Mouse (Mus musculus) hindbrain, embryonic 16.5 days (tissue): ENCODE measurements around the gene Nav2. TPM values are rescaled to one million over a fixed set of nuclear protein-coding genes. Genes with fewer than 3 reads are reported as not detected.

Experiments used
- ATAC-seq: fragments of 200-750 bp; cut with Nextera tagmentation; 2 replicates; pipeline ENCODE4 v1.8.0; 2017; ENCODE audit warnings: moderate TSS enrichment, moderate library complexity
- H3K27ac ChIP-seq: fragments of 300-500 bp; sonication (generic); 2 replicates; pipeline ENCODE4 v1.5.1; 2014; ENCODE audit warnings: low read depth, mild to moderate bottlenecking, control low read depth, low read length, moderate library complexity
- H3K27me3 ChIP-seq: fragments of 300-500 bp; sonication (generic); replicated peaks from 2 replicates; pipeline ENCODE4 v1.6.1; 2014; ENCODE audit warnings: low read length; ENCODE audit not compliant: control insufficient read depth, insufficient read depth
- H3K36me3 ChIP-seq: fragments of 300-500 bp; sonication (generic); 2 replicates; pipeline ENCODE4 v1.6.1; 2014; ENCODE audit warnings: mild to moderate bottlenecking, low read length, moderate library complexity, mixed read lengths; ENCODE audit not compliant: control insufficient read depth, insufficient read depth
- H3K4me1 ChIP-seq: fragments of 300-500 bp; sonication (generic); 2 replicates; pipeline ENCODE4 v1.6.1; 2014; ENCODE audit warnings: low read depth, low read length; ENCODE audit not compliant: control insufficient read depth, insufficient read depth
- H3K4me2 ChIP-seq: fragments of 300-500 bp; sonication (generic); 2 replicates; pipeline ENCODE4 v1.6.1; 2014; ENCODE audit warnings: mild to moderate bottlenecking, low read length, control low read depth, moderate library complexity
- H3K4me3 ChIP-seq: fragments of 300-500 bp; sonication (generic); 2 replicates; pipeline ENCODE4 v1.5.1; 2014; ENCODE audit warnings: mild to moderate bottlenecking, low read length, control low read depth, moderate library complexity
- H3K9ac ChIP-seq: fragments of 300-500 bp; sonication (generic); 2 replicates; pipeline ENCODE4 v1.6.1; 2014; ENCODE audit warnings: low read depth, mild to moderate bottlenecking, control low read depth, low read length, moderate library complexity
- H3K9me3 ChIP-seq: fragments of 300-500 bp; sonication (generic); 2 replicates; pipeline ENCODE4 v1.6.1; 2014; ENCODE audit warnings: mild to moderate bottlenecking, low read length, moderate library complexity; ENCODE audit not compliant: control insufficient read depth
- WGBS: fragments of 180-500 bp; shearing (Covaris S2); extraction: QIAGEN DNeasy Blood & Tissue Kit; methylation state at CpG from one replicate; pipeline ENCODE4 v1.1.7; 2014; 5-methylcytosine and 5-hydroxymethylcytosine counted together
- polyA plus RNA-seq: library from polyadenylated mRNA; unstranded; fragments of >200 nt; fragmentation: Nextera tagmentation; extraction: Ambion mirVana; gene quantifications from 2 replicates; pipeline ENCODE4 v1.2.1, GENCODE M21; 2015

Nav2 gene
- polyA plus RNA-seq, 1 experiment from 2014 or later = 27.9 TPM

GRCm38 (mm10) chr7:49210721-49211120, 302.2 kb downstream of the Nav2 start:
- ATAC-seq = no peak
- 89% methylated on average over 8 of the region's 8 CpGs for WGBS
- Histone ChIP-seq H3K9me3 (no peaks in the 10 kb centered on the region), H3K4me1 (peaks cover 4% of the 10 kb centered on the region; the same call in 1 of the 2 replicates), H3K4me2 (no peak overlapping the region), H3K27ac (no peak overlapping the region), H3K4me3 (no peak overlapping the region), H3K9ac (no peak overlapping the region), H3K27me3 (no peaks in the 10 kb centered on the region), H3K36me3 (no peaks in the 10 kb centered on the region)

DNA sequence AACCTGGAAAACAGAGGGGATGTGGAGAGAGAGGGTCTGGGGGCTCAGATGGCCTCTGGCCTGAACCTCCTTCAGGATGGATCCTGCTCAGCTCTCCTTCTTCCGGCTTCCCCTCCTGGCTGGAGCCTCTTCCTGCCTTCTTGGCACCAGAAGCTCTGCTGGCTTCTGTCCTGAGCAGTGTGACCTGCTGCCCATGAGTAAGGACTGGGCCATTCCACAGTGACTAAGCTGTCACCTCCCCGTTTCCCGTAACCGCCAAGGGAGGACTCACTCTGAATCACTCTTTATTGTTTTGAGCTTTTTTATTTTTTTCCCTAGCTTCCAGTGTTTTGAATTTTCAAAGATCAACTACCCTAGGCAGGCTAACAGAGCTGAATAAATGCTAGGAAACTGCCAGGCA, 304.5 kb downstream of the Nav2 start:
- no peak overlapping the region for H3K4me2 ChIP-seq
- H3K36me3 ChIP-seq = no peaks in the 10 kb centered on the region
- WGBS = 68% methylated on average over 4 of the region's 4 CpGs
- H3K4me1 ChIP-seq = peaks cover 4% of the 10 kb centered on the region; the same call in 1 of the 2 replicates
- H3K27ac ChIP-seq = no peak overlapping the region
- H3K4me3 ChIP-seq = no peak overlapping the region
- no peak for ATAC-seq
- no peak overlapping the region for H3K9ac ChIP-seq
- no peaks in the 10 kb centered on the region for H3K27me3 ChIP-seq
- H3K9me3 ChIP-seq = no peaks in the 10 kb centered on the region

DNA sequence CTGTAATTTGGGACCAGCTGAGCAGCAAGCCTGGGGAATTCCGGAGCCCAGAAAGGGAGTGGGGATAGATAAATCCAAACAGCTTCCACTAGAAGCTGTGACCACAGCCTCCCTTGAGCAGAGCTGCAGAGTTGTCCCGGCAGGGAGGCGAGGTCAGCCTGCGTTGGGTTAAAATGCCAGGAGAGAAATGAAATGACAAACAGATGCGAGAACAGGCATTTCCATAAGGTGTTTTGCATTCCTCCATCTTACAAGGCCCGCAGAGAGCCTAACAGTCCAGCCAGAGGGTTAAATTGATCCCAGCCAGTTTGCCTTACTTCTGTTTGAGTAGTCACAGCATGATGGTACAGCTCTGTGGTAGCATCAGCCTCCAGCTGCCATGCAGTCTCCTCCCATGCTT, 309.3 kb downstream of the Nav2 start:
- ATAC-seq = no peak
- Histone ChIP-seq H3K27ac (no peak overlapping the region), H3K4me3 (no peak overlapping the region), H3K36me3 (no peaks in the 10 kb centered on the region), H3K27me3 (no peaks in the 10 kb centered on the region), H3K9me3 (no peaks in the 10 kb centered on the region), H3K4me2 (no peak overlapping the region), H3K4me1 (0 out of 2 replicates have a peak, but pooled peaks cover 2% of the 10 kb centered on the region), H3K9ac (no peak overlapping the region)
- WGBS = 74% methylated on average over 6 of the region's 6 CpGs

DNA sequence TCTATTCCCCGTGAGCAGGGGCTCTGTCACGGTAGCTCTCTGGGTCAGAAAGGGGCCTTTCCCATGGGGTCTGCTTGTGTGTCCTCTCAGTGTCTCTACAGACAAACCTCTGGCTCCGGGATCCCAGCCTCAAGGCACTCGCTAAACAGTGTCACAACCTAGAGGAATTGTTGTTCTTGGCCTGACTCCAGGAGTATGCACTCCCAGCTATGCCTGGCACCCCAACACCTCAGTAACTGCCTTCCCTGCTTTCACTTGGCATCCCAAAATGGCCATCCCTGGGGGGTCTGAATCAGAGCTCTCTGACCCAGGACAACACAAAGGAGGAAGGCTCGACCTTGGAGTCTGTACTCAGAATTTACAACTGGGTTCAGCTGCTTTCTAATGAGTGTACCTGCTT, 317.2 kb downstream of the Nav2 start:
- no peak overlapping the region for H3K4me2 ChIP-seq
- no peak overlapping the region for H3K4me3 ChIP-seq
- WGBS = 74% methylated on average over 5 of the region's 5 CpGs
- no peaks in the 10 kb centered on the region for H3K27me3 ChIP-seq
- H3K9me3 ChIP-seq = no peaks in the 10 kb centered on the region
- no peak overlapping the region for H3K27ac ChIP-seq
- ATAC-seq = no peak
- no peaks in the 10 kb centered on the region for H3K4me1 ChIP-seq
- H3K36me3 ChIP-seq = no peaks in the 10 kb centered on the region
- no peak overlapping the region for H3K9ac ChIP-seq

DNA sequence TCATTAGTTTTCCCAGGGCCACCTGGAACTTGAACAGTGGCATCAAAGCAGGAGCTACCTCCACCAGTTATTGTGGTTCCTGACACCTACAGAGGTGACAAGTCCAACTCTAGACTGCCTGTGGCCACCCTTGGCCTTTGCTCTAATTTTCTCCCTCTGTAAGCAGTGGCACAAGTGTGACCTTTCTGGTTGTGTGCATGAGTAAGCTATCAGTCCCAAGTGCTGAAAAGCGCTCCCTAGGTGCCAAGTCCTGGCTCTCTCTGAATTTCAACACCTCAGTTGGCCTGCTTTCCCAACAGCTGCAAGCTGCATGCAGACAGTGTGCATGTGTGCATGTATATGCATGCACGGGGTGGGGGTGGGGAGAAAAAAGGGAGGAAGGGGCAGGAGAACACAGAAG, 324.5 kb downstream of the Nav2 start:
- no peaks in the 10 kb centered on the region for H3K9me3 ChIP-seq
- 88% methylated on average over 2 of the region's 2 CpGs for WGBS
- no peak overlapping the region for H3K27ac ChIP-seq

GRCm38 (mm10) chr7:49234288-49234687, 325.8 kb downstream of the Nav2 start:
- H3K9me3 ChIP-seq = no peaks in the 10 kb centered on the region

More for the DNA sequence above, 324.5 kb downstream of the Nav2 start:
- Histone ChIP-seq H3K4me3 (no peak overlapping the region), H3K4me1 (no peaks in the 10 kb centered on the region; the same call in 1 of the 2 replicates), H3K4me2 (no peak overlapping the region), H3K9ac (no peak overlapping the region), H3K27me3 (no peaks in the 10 kb centered on the region), H3K36me3 (no peaks in the 10 kb centered on the region)
- no peak for ATAC-seq

GRCm38 (mm10) chr7:49235271-49235681, 326.8 kb downstream of the Nav2 start:
- no peak overlapping the region for H3K4me2 ChIP-seq
- no peak overlapping the region for H3K27ac ChIP-seq
- no peak overlapping the region for H3K4me3 ChIP-seq
- H3K4me1 ChIP-seq = no peaks in the 10 kb centered on the region; the same call in 1 of the 2 replicates
- no peaks in the 10 kb centered on the region for H3K9me3 ChIP-seq
- H3K36me3 ChIP-seq = no peaks in the 10 kb centered on the region
- no peaks in the 10 kb centered on the region for H3K27me3 ChIP-seq
- ATAC-seq = no peak
- WGBS = 67% methylated on average over 9 of the region's 9 CpGs
- no peak overlapping the region for H3K9ac ChIP-seq

More at GRCm38 (mm10) chr7:49234288-49234687, 325.8 kb downstream of the Nav2 start:
- H3K27me3 ChIP-seq = no peaks in the 10 kb centered on the region
- ATAC-seq = no peak
- no peaks in the 10 kb centered on the region for H3K36me3 ChIP-seq
- H3K9ac ChIP-seq = no peak overlapping the region
- H3K27ac ChIP-seq = no peak overlapping the region
- H3K4me2 ChIP-seq = no peak overlapping the region
- no peak overlapping the region for H3K4me3 ChIP-seq
- 83% methylated on average over 8 of the region's 8 CpGs for WGBS
- H3K4me1 ChIP-seq = no peaks in the 10 kb centered on the region; the same call in 1 of the 2 replicates

DNA sequence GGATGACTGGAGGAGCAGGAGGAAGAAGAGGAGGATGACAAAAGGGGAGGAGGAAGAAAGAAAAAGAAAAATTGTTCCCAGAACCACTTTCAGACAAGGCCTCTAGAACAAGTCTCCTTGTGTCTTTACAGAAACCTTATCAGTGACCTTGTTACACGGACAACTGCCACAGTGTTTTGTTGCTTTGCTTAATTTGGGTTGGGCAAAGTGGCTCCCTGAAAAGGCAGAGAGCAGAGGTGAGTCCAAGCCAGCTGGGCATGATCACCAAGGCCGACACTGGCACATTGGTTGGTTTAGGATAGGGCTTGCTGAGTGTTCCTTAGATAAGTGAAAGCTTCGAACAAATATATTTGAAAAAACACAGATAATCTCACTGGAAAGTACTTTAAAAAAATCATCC, 327.3 kb downstream of the Nav2 start:
- ATAC-seq = no peak
- H3K4me2 ChIP-seq = no peak overlapping the region
- no peaks in the 10 kb centered on the region; the same call in 1 of the 2 replicates for H3K4me1 ChIP-seq
- no peaks in the 10 kb centered on the region for H3K36me3 ChIP-seq
- 76% methylated on average over 3 of the region's 3 CpGs for WGBS
- no peak overlapping the region for H3K27ac ChIP-seq
- no peak overlapping the region for H3K9ac ChIP-seq
- H3K4me3 ChIP-seq = no peak overlapping the region
- no peaks in the 10 kb centered on the region for H3K27me3 ChIP-seq
- H3K9me3 ChIP-seq = no peaks in the 10 kb centered on the region

DNA sequence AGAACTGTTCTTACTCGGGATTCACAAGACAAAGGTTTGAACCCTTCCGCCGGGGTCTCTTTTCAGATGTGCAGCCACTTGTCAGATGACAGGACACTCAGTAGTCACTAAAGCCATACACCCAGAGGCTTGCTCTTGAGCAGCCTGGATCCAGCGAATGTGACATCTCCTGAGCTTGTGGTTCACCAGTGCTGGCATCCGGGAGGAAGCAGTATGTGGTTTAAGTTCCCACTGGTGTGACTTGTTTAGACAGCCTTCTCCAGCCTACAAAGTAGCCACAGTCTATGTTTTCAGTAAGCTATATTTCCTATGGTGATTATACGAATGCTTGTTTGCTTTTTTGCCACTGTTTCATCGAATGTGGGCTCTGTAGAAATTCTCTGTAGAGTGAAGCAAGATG, 331.9 kb downstream of the Nav2 start:
- ATAC-seq = no peak
- H3K4me3 ChIP-seq = no peak overlapping the region
- no peak overlapping the region for H3K27ac ChIP-seq
- H3K4me1 ChIP-seq = peaks cover 3% of the 10 kb centered on the region
- H3K36me3 ChIP-seq = no peaks in the 10 kb centered on the region
- 81% methylated on average over 7 of the region's 7 CpGs for WGBS
- H3K4me2 ChIP-seq = no peak overlapping the region
- H3K9ac ChIP-seq = no peak overlapping the region
- H3K27me3 ChIP-seq = no peaks in the 10 kb centered on the region
- H3K9me3 ChIP-seq = no peaks in the 10 kb centered on the region
